Mouse (Mus musculus): Measurements from ENCODE around the gene Spcs3. TPM values are rescaled to one million over a fixed set of nuclear protein-coding genes. Genes with fewer than 3 reads are reported as not detected.
A peak's percentile ranks its signal among the peaks of the same experiment; 100 is the strongest.

Gene Spcs3
- 57.2 and 60.2 TPM in 2 replicates for polyA plus RNA-seq (2015; fragmentation: Nextera tagmentation; extraction: Ambion mirVana)

GRCm38 (mm10) chr8:54529382-54530296 is at the start of gene Spcs3, which contains the start of gene Asb5:
TSS of gene Spcs3 (minus strand) at chr8:54529998.
TSS of gene Asb5 (plus strand) at chr8:54529580.
- Histone ChIP-seq H3K4me2 (peak within 1 kb of the TSS; percentile 89), H3K27me3 (no peaks in the 10 kb centered on the region), H3K9ac (peak within 1 kb of the TSS; percentile 80), H3K4me1 (replicated peaks) (peaks cover 28% of the 10 kb centered on the region), H3K9me3 (replicated peaks) (no peaks in the 10 kb centered on the region), H3K36me3 (replicated peaks) (peaks cover 11% of the 10 kb centered on the region), H3K27ac (replicated peaks) (peak within 1 kb of the TSS; percentile 83), H3K4me3 (replicated peaks) (peak within 1 kb of the TSS; percentile 90)
- under 1% methylated on average over 82 of the region's 89 CpGs for WGBS (ENCODE audit: insufficient replicate concordance)
- peak; percentile 90 for ATAC-seq (ENCODE audit: insufficient read depth)

GRCm38 (mm10) chr8:54570618-54571609 is 41.1 kb upstream of the Spcs3 start:
- H3K9ac ChIP-seq = no peak overlapping the region
- ATAC-seq (ENCODE audit: insufficient read depth) = no peak
- no peaks in the 10 kb centered on the region for H3K27me3 ChIP-seq
- H3K4me3 ChIP-seq (replicated peaks) = no peak overlapping the region
- no peaks in the 10 kb centered on the region for H3K4me1 ChIP-seq (replicated peaks)
- 64% methylated on average over 15 of the region's 15 CpGs for WGBS (ENCODE audit: insufficient replicate concordance)
- H3K4me2 ChIP-seq = no peak overlapping the region
- H3K9me3 ChIP-seq (replicated peaks) = no peaks in the 10 kb centered on the region
- no peaks in the 10 kb centered on the region for H3K36me3 ChIP-seq (replicated peaks)
- H3K27ac ChIP-seq (replicated peaks) = no peak overlapping the region

- Histone ChIP-seq H3K27me3 (no peaks in the 10 kb centered on the region), H3K4me3 (replicated peaks) (no peak overlapping the region)
- 44% methylated on average over 2 of the region's 2 CpGs for WGBS (ENCODE audit: insufficient replicate concordance)
Observed at GRCm38 (mm10) chr8:54567168-54567567, 37.4 kb upstream of the Spcs3 start.

GRCm38 (mm10) chr8:54565603-54566260 is 35.9 kb upstream of the Spcs3 start:
- Histone ChIP-seq H3K27me3 (no peaks in the 10 kb centered on the region), H3K27ac (replicated peaks) (no peak overlapping the region), H3K9me3 (replicated peaks) (no peaks in the 10 kb centered on the region), H3K4me2 (no peak overlapping the region), H3K4me1 (replicated peaks) (no peaks in the 10 kb centered on the region), H3K9ac (no peak overlapping the region), H3K36me3 (replicated peaks) (no peaks in the 10 kb centered on the region), H3K4me3 (replicated peaks) (no peak overlapping the region)
- ATAC-seq (ENCODE audit: insufficient read depth) = no peak
- 61% methylated on average over 7 of the region's 7 CpGs for WGBS (ENCODE audit: insufficient replicate concordance)

More at GRCm38 (mm10) chr8:54567168-54567567, 37.4 kb upstream of the Spcs3 start:
- Histone ChIP-seq H3K27ac (replicated peaks) (no peak overlapping the region), H3K9ac (no peak overlapping the region), H3K9me3 (replicated peaks) (no peaks in the 10 kb centered on the region), H3K4me1 (replicated peaks) (no peaks in the 10 kb centered on the region), H3K36me3 (replicated peaks) (no peaks in the 10 kb centered on the region), H3K4me2 (no peak overlapping the region)
- ATAC-seq (ENCODE audit: insufficient read depth) = no peak

- WGBS (ENCODE audit: insufficient replicate concordance) = 64% methylated on average over 1 of the region's 1 CpGs
- no peak for ATAC-seq (ENCODE audit: insufficient read depth)
- no peaks in the 10 kb centered on the region for H3K36me3 ChIP-seq (replicated peaks)
Observed at GRCm38 (mm10) chr8:54565181-54565580, 35.4 kb upstream of the Spcs3 start.

GRCm38 (mm10) chr8:54562137-54562536 is 32.3 kb upstream of the Spcs3 start:
- H3K27me3 ChIP-seq = no peaks in the 10 kb centered on the region
- no peak for ATAC-seq (ENCODE audit: insufficient read depth)
- H3K9me3 ChIP-seq (replicated peaks) = no peaks in the 10 kb centered on the region
- H3K4me3 ChIP-seq (replicated peaks) = no peak overlapping the region
- H3K36me3 ChIP-seq (replicated peaks) = no peaks in the 10 kb centered on the region
- 28% methylated on average over 4 of the region's 4 CpGs for WGBS (ENCODE audit: insufficient replicate concordance)
- no peak overlapping the region for H3K27ac ChIP-seq (replicated peaks)
- no peak overlapping the region for H3K4me2 ChIP-seq
- no peaks in the 10 kb centered on the region for H3K4me1 ChIP-seq (replicated peaks)
- H3K9ac ChIP-seq = no peak overlapping the region

More at GRCm38 (mm10) chr8:54565181-54565580, 35.4 kb upstream of the Spcs3 start:
- Histone ChIP-seq H3K4me2 (no peak overlapping the region), H3K4me1 (replicated peaks) (no peaks in the 10 kb centered on the region), H3K9me3 (replicated peaks) (no peaks in the 10 kb centered on the region), H3K27me3 (no peaks in the 10 kb centered on the region), H3K27ac (replicated peaks) (no peak overlapping the region), H3K9ac (no peak overlapping the region), H3K4me3 (replicated peaks) (no peak overlapping the region)

- H3K36me3 ChIP-seq (replicated peaks) = no peaks in the 10 kb centered on the region
- H3K4me3 ChIP-seq (replicated peaks) = no peak overlapping the region
- WGBS (ENCODE audit: insufficient replicate concordance) = 36% methylated on average over 2 of the region's 2 CpGs
- H3K27me3 ChIP-seq = no peaks in the 10 kb centered on the region
- no peaks in the 10 kb centered on the region for H3K9me3 ChIP-seq (replicated peaks)
- no peak for ATAC-seq (ENCODE audit: insufficient read depth)
- H3K27ac ChIP-seq (replicated peaks) = no peak overlapping the region
- H3K4me2 ChIP-seq = no peak overlapping the region
- H3K4me1 ChIP-seq (replicated peaks) = no peaks in the 10 kb centered on the region
- H3K9ac ChIP-seq = no peak overlapping the region
Observed at GRCm38 (mm10) chr8:54554921-54555320, 25.1 kb upstream of the Spcs3 start.

GRCm38 (mm10) chr8:54550026-54550574 is 20.3 kb upstream of the Spcs3 start:
- no peaks in the 10 kb centered on the region for H3K9me3 ChIP-seq (replicated peaks)
- H3K27ac ChIP-seq (replicated peaks) = no peak overlapping the region
- no peak for ATAC-seq (ENCODE audit: insufficient read depth)
- 80% methylated on average over 12 of the region's 12 CpGs for WGBS (ENCODE audit: insufficient replicate concordance)
- H3K4me3 ChIP-seq (replicated peaks) = no peak overlapping the region
- no peak overlapping the region for H3K9ac ChIP-seq
- H3K4me2 ChIP-seq = no peak overlapping the region
- H3K27me3 ChIP-seq = no peaks in the 10 kb centered on the region
- no peaks in the 10 kb centered on the region for H3K36me3 ChIP-seq (replicated peaks)
- H3K4me1 ChIP-seq (replicated peaks) = no peaks in the 10 kb centered on the region

GRCm38 (mm10) chr8:54548383-54548782 is 18.6 kb upstream of the Spcs3 start:
- H3K4me1 ChIP-seq (replicated peaks) = no peaks in the 10 kb centered on the region

GRCm38 (mm10) chr8:54541331-54541730 is 11.5 kb upstream of the Spcs3 start:
- H3K4me2 ChIP-seq = no peak overlapping the region
- 26% methylated on average over 1 of the region's 1 CpGs for WGBS (ENCODE audit: insufficient replicate concordance)
- H3K9me3 ChIP-seq (replicated peaks) = no peaks in the 10 kb centered on the region
- H3K27ac ChIP-seq (replicated peaks) = no peak overlapping the region
- H3K9ac ChIP-seq = no peak overlapping the region
- no peaks in the 10 kb centered on the region for H3K27me3 ChIP-seq
- no peaks in the 10 kb centered on the region for H3K4me1 ChIP-seq (replicated peaks)
- H3K4me3 ChIP-seq (replicated peaks) = no peak overlapping the region
- H3K36me3 ChIP-seq (replicated peaks) = no peaks in the 10 kb centered on the region
- ATAC-seq (ENCODE audit: insufficient read depth) = no peak

More at GRCm38 (mm10) chr8:54548383-54548782, 18.6 kb upstream of the Spcs3 start:
- H3K27me3 ChIP-seq = no peaks in the 10 kb centered on the region
- no peak overlapping the region for H3K4me2 ChIP-seq
- no peak for ATAC-seq (ENCODE audit: insufficient read depth)
- WGBS (ENCODE audit: insufficient replicate concordance) = 69% methylated on average over 6 of the region's 6 CpGs
- H3K4me3 ChIP-seq (replicated peaks) = no peak overlapping the region
- no peaks in the 10 kb centered on the region for H3K36me3 ChIP-seq (replicated peaks)
- no peak overlapping the region for H3K9ac ChIP-seq
- no peak overlapping the region for H3K27ac ChIP-seq (replicated peaks)
- no peaks in the 10 kb centered on the region for H3K9me3 ChIP-seq (replicated peaks)
